Mouse (Mus musculus): ENCODE data around the gene Ganab. TPM values are rescaled to one million over a fixed set of nuclear protein-coding genes. Genes with fewer than 3 reads are reported as not detected.

Ganab gene
- polyA plus RNA-seq, 1 experiment from 2014 or later = 74.6 TPM

DNA sequence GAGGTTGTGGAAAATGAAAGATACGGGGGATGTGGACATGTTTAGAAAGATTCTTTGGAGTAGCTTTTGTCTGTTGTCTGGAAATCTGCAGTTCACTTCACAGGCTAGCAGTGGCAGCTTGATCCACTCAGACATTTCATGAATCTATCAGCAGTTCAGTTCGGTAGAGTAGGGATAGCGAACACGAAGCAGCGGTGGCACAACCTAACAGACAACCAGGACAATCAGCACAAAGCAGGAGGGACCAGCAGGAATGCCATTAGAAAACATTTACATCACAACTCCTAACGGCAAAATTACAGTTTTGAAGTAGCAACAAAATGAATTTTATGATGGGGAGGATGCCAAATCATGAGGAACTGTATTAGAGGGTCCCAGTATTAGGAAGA is 21.8 kb downstream of the Ganab start:
- ATAC-seq (replicated peaks; ENCODE audit: low FRiP score, low read depth) = no peak
- no peak for DNase-seq (ENCODE audit: low spot score)
- Histone ChIP-seq H3K4me1 (replicated peaks; ENCODE audit: insufficient read depth, low read length) (peaks cover 7% of the 10 kb centered on the region; the same call in 1 of the 2 replicates), H3K9ac (ENCODE audit: low read depth, low read length) (no peak overlapping the region), H3K9me3 (replicated peaks; ENCODE audit: low read length) (no peaks in the 10 kb centered on the region), H3K27me3 (ENCODE audit: insufficient read depth, low read length) (no peaks in the 10 kb centered on the region), H3K4me3 (replicated peaks; ENCODE audit: low read depth, low read length) (0 out of 2 replicates have a peak overlapping the region, but pooled peaks have one; percentile 72), H3K36me3 (ENCODE audit: insufficient read depth, low read length) (peaks cover 20% of the 10 kb centered on the region), H3K27ac (peak overlapping the region; percentile 91), H3K4me2 (ENCODE audit: low read length) (peak overlapping the region; percentile 63)
- TF ChIP-seq CTCF (IDR thresholded peaks at IDR 0.05; ENCODE audit: low read depth) = no peak
- WGBS = 61% methylated on average over 6 of the region's 6 CpGs

DNA sequence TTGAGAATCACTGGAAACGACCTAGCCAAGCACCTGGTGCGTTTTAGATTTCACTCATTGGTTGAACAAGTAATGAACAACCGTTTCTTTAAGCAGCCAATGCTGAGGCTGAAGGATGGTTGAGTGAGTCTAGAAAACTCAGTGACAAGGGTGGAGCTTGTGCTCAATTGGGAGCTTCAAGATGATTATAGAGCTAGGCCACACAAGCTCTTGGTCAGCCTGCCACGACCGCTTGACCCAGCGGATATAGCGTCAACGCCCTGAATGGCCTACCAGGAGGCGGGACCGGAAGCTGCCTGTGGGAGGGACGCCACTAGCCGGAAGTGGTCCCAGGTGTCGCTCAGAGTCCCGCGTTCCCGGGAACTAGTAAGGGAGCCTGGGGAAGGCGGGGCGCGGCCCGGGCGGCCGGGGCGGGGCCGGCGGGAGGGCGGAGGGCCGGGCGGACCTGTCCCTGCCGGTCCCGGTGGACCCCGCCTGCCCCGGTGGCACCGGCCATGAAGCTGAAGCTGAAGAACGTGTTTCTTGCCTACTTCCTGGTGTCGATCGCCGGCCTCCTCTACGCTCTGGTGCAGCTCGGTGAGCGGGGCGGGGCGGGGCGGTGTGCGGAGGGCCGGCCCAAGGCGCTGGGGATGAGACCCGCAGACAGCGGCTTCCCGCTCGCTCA is 22.3 kb downstream of the Ganab start, which contains the start of gene B3gat3:
TSS of gene B3gat3 (plus strand) at position 302 of the 664 bp plus-strand sequence.
- DNase-seq (ENCODE audit: low spot score) = peak; percentile 98
- peak within 1 kb of the TSS; percentile 62 for H3K9ac ChIP-seq (ENCODE audit: low read depth, low read length)
- WGBS = 2% methylated on average over 48 of the region's 50 CpGs
- peaks cover 15% of the 10 kb centered on the region for H3K36me3 ChIP-seq (ENCODE audit: insufficient read depth, low read length)
- peaks cover 7% of the 10 kb centered on the region; the same call in 1 of the 2 replicates for H3K4me1 ChIP-seq (replicated peaks; ENCODE audit: insufficient read depth, low read length)
- ATAC-seq (replicated peaks; ENCODE audit: low FRiP score, low read depth) = peak; percentile 98
- H3K27ac ChIP-seq = peak within 1 kb of the TSS; percentile 91
- H3K27me3 ChIP-seq (ENCODE audit: insufficient read depth, low read length) = no peaks in the 10 kb centered on the region
- no peak for TF ChIP-seq CTCF (IDR thresholded peaks at IDR 0.05; ENCODE audit: low read depth)
- no peaks in the 10 kb centered on the region for H3K9me3 ChIP-seq (replicated peaks; ENCODE audit: low read length)
- peak within 1 kb of the TSS; percentile 72 for H3K4me3 ChIP-seq (replicated peaks; ENCODE audit: low read depth, low read length)
- H3K4me2 ChIP-seq (ENCODE audit: low read length) = peak within 1 kb of the TSS; percentile 63

DNA sequence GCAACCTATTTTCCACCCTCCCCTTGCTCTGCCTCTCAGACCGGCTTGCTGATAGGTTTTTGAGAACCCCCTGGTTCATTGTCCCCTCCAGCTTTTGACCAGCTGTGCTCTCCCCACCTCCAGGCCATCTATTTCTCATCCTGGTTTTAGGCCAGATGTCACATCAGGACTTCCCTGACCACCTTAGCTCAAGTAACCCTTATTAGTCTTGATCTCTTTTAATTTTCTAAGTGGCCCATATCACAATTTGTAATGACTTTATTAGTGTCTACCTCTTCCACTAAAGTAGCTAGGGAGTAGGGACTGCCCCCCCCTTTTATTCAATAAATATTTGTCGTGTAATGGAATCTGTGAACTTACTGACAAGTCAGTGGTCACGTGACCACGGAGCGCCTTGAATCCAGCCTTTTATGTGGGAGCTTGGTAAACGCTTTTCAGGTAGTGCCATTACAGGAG is 23.0 kb downstream of the Ganab start:
- Histone ChIP-seq H3K4me2 (ENCODE audit: low read length) (peak overlapping the region; percentile 63), H3K4me3 (replicated peaks; ENCODE audit: low read depth, low read length) (peak overlapping the region; percentile 72), H3K4me1 (replicated peaks; ENCODE audit: insufficient read depth, low read length) (peaks cover 7% of the 10 kb centered on the region; the same call in 1 of the 2 replicates), H3K36me3 (ENCODE audit: insufficient read depth, low read length) (peaks cover 9% of the 10 kb centered on the region; the same call in 1 of the 2 replicates), H3K27me3 (ENCODE audit: insufficient read depth, low read length) (no peaks in the 10 kb centered on the region), H3K27ac (peak overlapping the region; percentile 91), H3K9ac (ENCODE audit: low read depth, low read length) (peak overlapping the region; percentile 62), H3K9me3 (replicated peaks; ENCODE audit: low read length) (no peaks in the 10 kb centered on the region)
- ATAC-seq (replicated peaks; ENCODE audit: low FRiP score, low read depth) = no peak
- 0% methylated on average over 6 of the region's 6 CpGs for WGBS
- peak; percentile 70 for DNase-seq (ENCODE audit: low spot score)
- no peak for TF ChIP-seq CTCF (IDR thresholded peaks at IDR 0.05; ENCODE audit: low read depth)

DNA sequence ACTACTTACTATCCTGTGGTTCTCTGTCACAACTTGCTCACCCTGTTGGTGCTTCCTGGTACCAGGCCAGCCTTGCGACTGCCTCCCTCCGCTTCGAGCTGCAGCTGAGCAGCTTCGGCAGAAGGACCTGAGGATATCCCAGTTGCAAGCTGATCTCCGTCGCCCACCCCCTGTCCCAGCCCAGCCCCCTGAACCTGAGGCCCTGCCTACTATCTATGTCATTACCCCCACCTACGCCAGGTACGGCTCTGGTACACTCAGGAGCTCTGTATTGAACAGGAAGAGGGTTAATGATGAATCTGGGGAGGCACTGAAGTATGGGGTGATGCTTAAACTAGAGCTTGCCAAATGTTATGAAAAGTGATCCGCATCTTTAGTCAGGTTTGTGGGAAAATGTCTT is 23.9 kb downstream of the Ganab start:
- Histone ChIP-seq H3K9me3 (replicated peaks; ENCODE audit: low read length) (no peaks in the 10 kb centered on the region), H3K27ac (no peak overlapping the region), H3K4me2 (ENCODE audit: low read length) (no peak overlapping the region; the same call in 1 of the 2 replicates), H3K9ac (ENCODE audit: low read depth, low read length) (0 out of 2 replicates have a peak overlapping the region, but pooled peaks have one; percentile 62), H3K36me3 (ENCODE audit: insufficient read depth, low read length) (peaks cover 6% of the 10 kb centered on the region; the same call in 1 of the 2 replicates), H3K4me1 (replicated peaks; ENCODE audit: insufficient read depth, low read length) (peaks cover 7% of the 10 kb centered on the region; the same call in 1 of the 2 replicates), H3K27me3 (ENCODE audit: insufficient read depth, low read length) (no peaks in the 10 kb centered on the region), H3K4me3 (replicated peaks; ENCODE audit: low read depth, low read length) (no peak overlapping the region)
- no peak for TF ChIP-seq CTCF (IDR thresholded peaks at IDR 0.05; ENCODE audit: low read depth)
- no peak for ATAC-seq (replicated peaks; ENCODE audit: low FRiP score, low read depth)
- DNase-seq (ENCODE audit: low spot score) = no peak
- WGBS = 74% methylated on average over 9 of the region's 9 CpGs

DNA sequence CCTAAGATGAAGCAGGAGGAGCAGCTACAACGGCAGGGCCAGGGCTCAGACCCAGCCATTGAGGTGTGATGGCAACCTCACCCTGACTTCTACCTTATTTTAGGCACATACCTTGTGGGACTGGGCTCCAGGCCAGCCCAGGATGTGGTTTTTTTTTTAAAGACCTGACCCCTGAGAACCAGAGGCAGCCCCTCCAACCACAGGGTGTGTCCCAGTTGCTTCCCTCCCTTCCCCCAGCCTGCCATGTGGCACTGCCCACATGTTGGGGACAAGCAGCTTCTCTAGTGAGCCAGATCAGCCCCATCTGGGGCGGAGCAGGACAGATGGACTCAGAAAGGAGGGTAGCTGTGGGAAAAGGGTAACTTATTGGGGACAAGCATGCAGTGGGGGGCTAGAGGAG is 28.9 kb downstream of the Ganab start:
- no peak overlapping the region for H3K4me3 ChIP-seq (replicated peaks; ENCODE audit: low read depth, low read length)
- no peak overlapping the region for H3K27ac ChIP-seq
- TF ChIP-seq CTCF (IDR thresholded peaks at IDR 0.05; ENCODE audit: low read depth) = no peak
- H3K27me3 ChIP-seq (ENCODE audit: insufficient read depth, low read length) = no peaks in the 10 kb centered on the region
- no peak overlapping the region for H3K4me2 ChIP-seq (ENCODE audit: low read length)
- no peak for ATAC-seq (replicated peaks; ENCODE audit: low FRiP score, low read depth)
- peaks cover 13% of the 10 kb centered on the region for H3K36me3 ChIP-seq (ENCODE audit: insufficient read depth, low read length)
- H3K9ac ChIP-seq (ENCODE audit: low read depth, low read length) = no peak overlapping the region
- DNase-seq (ENCODE audit: low spot score) = no peak
- H3K4me1 ChIP-seq (replicated peaks; ENCODE audit: insufficient read depth, low read length) = peaks cover 7% of the 10 kb centered on the region; the same call in 1 of the 2 replicates
- WGBS = 68% methylated on average over 2 of the region's 2 CpGs
- H3K9me3 ChIP-seq (replicated peaks; ENCODE audit: low read length) = no peaks in the 10 kb centered on the region

DNA sequence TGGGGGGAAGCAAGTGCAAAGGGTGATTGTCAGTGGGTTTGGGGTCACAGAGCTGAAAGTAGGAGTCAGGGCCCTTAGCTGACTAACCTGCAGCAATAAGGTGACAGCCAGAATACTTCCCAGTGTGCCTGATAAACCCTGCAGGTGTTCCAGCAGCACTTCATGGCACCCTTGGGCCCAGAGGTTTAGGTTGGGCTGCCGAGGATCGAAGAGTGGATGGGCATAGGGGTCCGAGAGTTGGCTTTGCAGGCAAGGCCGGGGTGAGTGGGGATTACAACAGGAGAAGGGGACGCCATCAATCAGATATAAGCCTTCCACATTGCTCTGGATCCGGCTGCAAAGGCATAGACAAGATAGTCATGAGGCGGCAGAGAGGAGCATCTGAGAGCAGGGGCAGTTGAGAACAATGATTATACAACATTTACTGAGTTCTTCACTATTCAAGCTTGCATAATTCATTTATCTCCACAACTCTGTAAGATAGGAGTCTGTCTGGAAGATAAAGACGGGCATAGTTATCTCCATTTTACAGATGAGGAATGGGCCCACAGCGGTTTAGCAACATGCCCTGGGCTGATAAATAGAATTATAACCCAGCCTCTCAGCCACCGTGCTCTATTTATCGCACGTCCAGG is 30.1 kb downstream of the Ganab start:
- DNase-seq (ENCODE audit: low spot score) (no peak), ATAC-seq (replicated peaks; ENCODE audit: low FRiP score, low read depth) (no peak)
- H3K36me3 ChIP-seq (ENCODE audit: insufficient read depth, low read length) = peaks cover 10% of the 10 kb centered on the region
- H3K27me3 ChIP-seq (ENCODE audit: insufficient read depth, low read length) = no peaks in the 10 kb centered on the region
- H3K9ac ChIP-seq (ENCODE audit: low read depth, low read length) = no peak overlapping the region
- no peak overlapping the region for H3K4me2 ChIP-seq (ENCODE audit: low read length)
- no peak for TF ChIP-seq CTCF (IDR thresholded peaks at IDR 0.05; ENCODE audit: low read depth)
- peaks cover 5% of the 10 kb centered on the region; the same call in 1 of the 2 replicates for H3K4me1 ChIP-seq (replicated peaks; ENCODE audit: insufficient read depth, low read length)
- no peak overlapping the region for H3K27ac ChIP-seq
- no peaks in the 10 kb centered on the region for H3K9me3 ChIP-seq (replicated peaks; ENCODE audit: low read length)
- no peak overlapping the region for H3K4me3 ChIP-seq (replicated peaks; ENCODE audit: low read depth, low read length)
- 89% methylated on average over 12 of the region's 12 CpGs for WGBS

Measured in kidney, postnatal 0 days (tissue).